Mouse (Mus musculus) adrenal gland, postnatal 10 days (tissue): ENCODE results near the gene Trove2. TPM values are rescaled to one million over a fixed set of nuclear protein-coding genes. Genes with fewer than 3 reads are reported as not detected.
A peak's percentile ranks its signal among the peaks of the same experiment; 100 is the strongest.

Experiments
- DNase-seq: peaks from one replicate; pipeline ENCODE4 v3.0.0; 2021; ENCODE audit warnings: mixed read lengths
- long read RNA-seq, 2 experiments: library from polyadenylated mRNA; stranded (forward); transcript quantifications; one replicate each; pipeline ENCODE4 v2.0.0; 2021
- total RNA-seq, 2 experiments: library from RNA; stranded (reverse); gene quantifications; 2 replicates each; pipeline ENCODE4 v1.2.3; 2021

The Trove2 gene
- 10 to 100 TPM in 1 of 2 experiments, 1 to 10 TPM in 1; 8.3 to 10.4 TPM for total RNA-seq
- long read RNA-seq, experiment 1, full-length matches to known transcripts, result 3 of 5 reads
- long read RNA-seq, experiment 1, partial matches to known transcripts, result 1 of 5 reads
- long read RNA-seq, experiment 1, other reads (novel, unspliced or antisense), result 1 of 5 reads
- long read RNA-seq, experiment 2, full-length matches to known transcripts, result 1 of 1 reads
- long read RNA-seq, experiment 2, partial matches to known transcripts, result 0 of 1 reads
- long read RNA-seq, experiment 2, other reads (novel, unspliced or antisense), result 0 of 1 reads

- peak; percentile 99 for DNase-seq
Measured at GRCm38 (mm10) chr1:143776446-143777411, at the start of gene Trove2, which contains the start of gene Uchl5. Gene Trove2, minus strand, starts transcription at chr1:143777068. Gene Uchl5, plus strand, starts transcription at chr1:143777272.

- no peak for DNase-seq
Measured at GRCm38 (mm10) chr1:143822677-143823076, 45.8 kb upstream of the Trove2 start.

- DNase-seq, result no peak
Measured at GRCm38 (mm10) chr1:143820096-143820877, 43.4 kb upstream of the Trove2 start.

- peak; percentile 90 for DNase-seq
Measured at GRCm38 (mm10) chr1:143813676-143814360, 37.0 kb upstream of the Trove2 start.

- peak; percentile 30 for DNase-seq
Measured at GRCm38 (mm10) chr1:143809062-143809461, 32.2 kb upstream of the Trove2 start.

GRCm38 (mm10) chr1:143803537-143803936 lies 26.7 kb upstream of the Trove2 start:
- no peak for DNase-seq

- peak; percentile 68 for DNase-seq
Measured at GRCm38 (mm10) chr1:143788584-143789227, 11.8 kb upstream of the Trove2 start.

GRCm38 (mm10) chr1:143777558-143778218 lies 820 bp upstream of the Trove2 start:
- DNase-seq, result no peak

- DNase-seq, result no peak
Measured at GRCm38 (mm10) chr1:143773909-143774308, 3.0 kb downstream of the Trove2 start.

GRCm38 (mm10) chr1:143773082-143773481 lies 3.8 kb downstream of the Trove2 start:
- DNase-seq, result no peak

GRCm38 (mm10) chr1:143770444-143771109 lies 6.3 kb downstream of the Trove2 start:
- no peak for DNase-seq

GRCm38 (mm10) chr1:143766238-143766637 lies 10.6 kb downstream of the Trove2 start:
- DNase-seq, result no peak

GRCm38 (mm10) chr1:143765801-143766200 lies 11.1 kb downstream of the Trove2 start:
- DNase-seq, result no peak

GRCm38 (mm10) chr1:143764443-143764842 lies 12.4 kb downstream of the Trove2 start:
- no peak for DNase-seq

GRCm38 (mm10) chr1:143762159-143762558 lies 14.7 kb downstream of the Trove2 start:
- DNase-seq, result no peak

- no peak for DNase-seq
Measured at GRCm38 (mm10) chr1:143745871-143746270, 31.0 kb downstream of the Trove2 start.

- DNase-seq, result no peak
Measured at GRCm38 (mm10) chr1:143742186-143742585, 34.7 kb downstream of the Trove2 start.

GRCm38 (mm10) chr1:143741331-143741730 lies 35.5 kb downstream of the Trove2 start:
- DNase-seq, result no peak

GRCm38 (mm10) chr1:143740581-143740980 lies 36.3 kb downstream of the Trove2 start:
- no peak for DNase-seq
